Mouse (Mus musculus) midbrain, embryonic 10.5 days (tissue): Measurements from ENCODE around the gene Dand5. TPM values are rescaled to one million over a fixed set of nuclear protein-coding genes. Genes with fewer than 3 reads are reported as not detected.
A peak's percentile ranks its signal among the peaks of the same experiment; 100 is the strongest.

Experiments used
- DNase-seq: peaks from one replicate; pipeline ENCODE4 v3.0.0-alpha.2; 2017; ENCODE audit warnings: low spot score
- H3K27ac ChIP-seq: fragments of 300-500 bp; sonication (generic); replicated peaks from 2 replicates; pipeline ENCODE4 v1.5.1; 2016; ENCODE audit warnings: mild to moderate bottlenecking
- H3K27me3 ChIP-seq: fragments of 300-500 bp; sonication (generic); 2 replicates; pipeline ENCODE4 v1.6.1; 2016; ENCODE audit warnings: low read depth, mild to moderate bottlenecking; ENCODE audit not compliant: poor library complexity, severe bottlenecking
- H3K36me3 ChIP-seq: fragments of 300-500 bp; sonication (generic); 2 replicates; pipeline ENCODE4 v1.6.1; 2016; ENCODE audit warnings: mild to moderate bottlenecking, moderate library complexity
- H3K4me1 ChIP-seq: fragments of 300-500 bp; sonication (generic); 2 replicates; pipeline ENCODE4 v1.6.1; 2016
- H3K4me3 ChIP-seq: fragments of 300-500 bp; sonication (generic); 2 replicates; pipeline ENCODE4 v1.5.1; 2016; ENCODE audit warnings: mild to moderate bottlenecking, moderate library complexity
- H3K9me3 ChIP-seq: fragments of 300-500 bp; sonication (generic); replicated peaks from 2 replicates; pipeline ENCODE4 v1.6.1; 2016; ENCODE audit warnings: mild to moderate bottlenecking
- WGBS: fragments of 180-500 bp; shearing (Covaris S2); methylation state at CpG from one replicate; pipeline ENCODE4 v1.1.7; 2016; 5-methylcytosine and 5-hydroxymethylcytosine counted together
- polyA plus RNA-seq: library from polyadenylated mRNA; unstranded; fragments of >200 nt; fragmentation: Nextera tagmentation; extraction: Ambion mirVana; gene quantifications from 2 replicates; pipeline ENCODE4 v1.2.1, GENCODE M21; 2016

The Dand5 gene
- polyA plus RNA-seq, 1 experiment from 2014 or later, result 2.9 TPM

GRCm38 (mm10) chr8:84790537-84790936 lies 32.1 kb downstream of the Dand5 start:
- Histone ChIP-seq H3K27ac (no peak overlapping the region), H3K4me3 (no peak overlapping the region), H3K4me1 (peaks cover 8% of the 10 kb centered on the region), H3K36me3 (no peaks in the 10 kb centered on the region), H3K9me3 (no peaks in the 10 kb centered on the region), H3K27me3 (peaks cover 100% of the 10 kb centered on the region)
- WGBS, result 74% methylated on average over 2 of the region's 2 CpGs
- DNase-seq, result no peak

GRCm38 (mm10) chr8:84789855-84790486 lies 32.7 kb downstream of the Dand5 start:
- H3K27ac ChIP-seq, result no peak overlapping the region
- no peaks in the 10 kb centered on the region for H3K9me3 ChIP-seq
- peaks cover 11% of the 10 kb centered on the region for H3K4me1 ChIP-seq
- 83% methylated on average over 9 of the region's 9 CpGs for whole genome bisulfite sequencing
- H3K4me3 ChIP-seq, result no peak overlapping the region
- no peak for DNase-seq
- H3K36me3 ChIP-seq, result no peaks in the 10 kb centered on the region
- peaks cover 100% of the 10 kb centered on the region for H3K27me3 ChIP-seq

- 44% methylated on average over 5 of the region's 5 CpGs for WGBS
- H3K36me3 ChIP-seq, result no peaks in the 10 kb centered on the region
- peaks cover 100% of the 10 kb centered on the region for H3K27me3 ChIP-seq
- H3K27ac ChIP-seq, result no peak overlapping the region
- H3K4me1 ChIP-seq, result peaks cover 11% of the 10 kb centered on the region
- H3K9me3 ChIP-seq, result no peaks in the 10 kb centered on the region
- no peak overlapping the region for H3K4me3 ChIP-seq
- no peak for DNase-seq
Measured at GRCm38 (mm10) chr8:84789345-84789744, 33.3 kb downstream of the Dand5 start.

- H3K4me3 ChIP-seq, result no peak overlapping the region
- 11% methylated on average over 11 of the region's 11 CpGs for WGBS
- H3K27ac ChIP-seq, result no peak overlapping the region
- H3K27me3 ChIP-seq, result peaks cover 100% of the 10 kb centered on the region
- no peak for DNase-seq
- no peaks in the 10 kb centered on the region for H3K36me3 ChIP-seq
- H3K9me3 ChIP-seq, result no peaks in the 10 kb centered on the region
- H3K4me1 ChIP-seq, result peaks cover 6% of the 10 kb centered on the region
Measured at GRCm38 (mm10) chr8:84788896-84789295, 33.7 kb downstream of the Dand5 start.

- H3K27me3 ChIP-seq, result peaks cover 100% of the 10 kb centered on the region
- peaks cover 2% of the 10 kb centered on the region; the same call in 1 of the 2 replicates for H3K4me1 ChIP-seq
- no peak for DNase-seq
- H3K9me3 ChIP-seq, result no peaks in the 10 kb centered on the region
- H3K27ac ChIP-seq, result no peak overlapping the region
- no peak overlapping the region for H3K4me3 ChIP-seq
- 5% methylated on average over 14 of the region's 14 CpGs for WGBS
- no peaks in the 10 kb centered on the region for H3K36me3 ChIP-seq
Measured at GRCm38 (mm10) chr8:84787523-84788302, 34.9 kb downstream of the Dand5 start.

GRCm38 (mm10) chr8:84786801-84787467 lies 35.7 kb downstream of the Dand5 start:
- Histone ChIP-seq H3K27me3 (peaks cover 100% of the 10 kb centered on the region), H3K36me3 (no peaks in the 10 kb centered on the region), H3K27ac (no peak overlapping the region), H3K4me1 (peaks cover 2% of the 10 kb centered on the region; the same call in 1 of the 2 replicates), H3K4me3 (no peak overlapping the region), H3K9me3 (no peaks in the 10 kb centered on the region)
- DNase-seq, result no peak
- 3% methylated on average over 11 of the region's 11 CpGs for WGBS

- peak; percentile 33 for DNase-seq
- Histone ChIP-seq H3K27me3 (peaks cover 100% of the 10 kb centered on the region), H3K36me3 (no peaks in the 10 kb centered on the region), H3K9me3 (no peaks in the 10 kb centered on the region), H3K4me1 (peaks cover 2% of the 10 kb centered on the region; the same call in 1 of the 2 replicates), H3K27ac (no peak overlapping the region), H3K4me3 (no peak overlapping the region)
- under 1% methylated on average over 38 of the region's 38 CpGs for WGBS
Measured at GRCm38 (mm10) chr8:84785756-84786677, 36.6 kb downstream of the Dand5 start.

GRCm38 (mm10) chr8:84785506-84785755 lies 37.2 kb downstream of the Dand5 start:
- no peak overlapping the region for H3K27ac ChIP-seq
- WGBS, result under 1% methylated on average over 11 of the region's 11 CpGs
- H3K4me3 ChIP-seq, result no peak overlapping the region
- H3K4me1 ChIP-seq, result peaks cover 2% of the 10 kb centered on the region; the same call in 1 of the 2 replicates
- H3K36me3 ChIP-seq, result no peaks in the 10 kb centered on the region
- H3K27me3 ChIP-seq, result peaks cover 100% of the 10 kb centered on the region
- H3K9me3 ChIP-seq, result no peaks in the 10 kb centered on the region
- no peak for DNase-seq

GRCm38 (mm10) chr8:84784681-84785505 lies 37.7 kb downstream of the Dand5 start:
- Histone ChIP-seq H3K27ac (no peak overlapping the region), H3K36me3 (no peaks in the 10 kb centered on the region), H3K27me3 (peaks cover 100% of the 10 kb centered on the region), H3K4me1 (peaks cover 2% of the 10 kb centered on the region; the same call in 1 of the 2 replicates), H3K9me3 (no peaks in the 10 kb centered on the region), H3K4me3 (no peak overlapping the region)
- under 1% methylated on average over 48 of the region's 48 CpGs for WGBS
- DNase-seq, result peak; percentile 50

GRCm38 (mm10) chr8:84783919-84784581 lies 38.6 kb downstream of the Dand5 start:
- H3K27ac ChIP-seq, result no peak overlapping the region
- no peaks in the 10 kb centered on the region for H3K9me3 ChIP-seq
- peaks cover 2% of the 10 kb centered on the region; the same call in 1 of the 2 replicates for H3K4me1 ChIP-seq
- DNase-seq, result peak; percentile 49
- no peak overlapping the region for H3K4me3 ChIP-seq
- under 1% methylated on average over 33 of the region's 33 CpGs for WGBS
- peaks cover 100% of the 10 kb centered on the region for H3K27me3 ChIP-seq
- H3K36me3 ChIP-seq, result no peaks in the 10 kb centered on the region

GRCm38 (mm10) chr8:84783198-84783918 lies 39.3 kb downstream of the Dand5 start:
- no peak for DNase-seq
- Histone ChIP-seq H3K27me3 (peaks cover 100% of the 10 kb centered on the region), H3K27ac (no peak overlapping the region), H3K36me3 (no peaks in the 10 kb centered on the region), H3K9me3 (no peaks in the 10 kb centered on the region), H3K4me1 (peaks cover 2% of the 10 kb centered on the region; the same call in 1 of the 2 replicates), H3K4me3 (no peak overlapping the region)
- WGBS, result 4% methylated on average over 11 of the region's 11 CpGs
